Mouse (Mus musculus) spleen, embryonic (tissue): ENCODE measurements around the gene Elmo1.

Source experiments
- CTCF ChIA-PET: fragments of 350-600 bp; sonication (Branson Sonifier 250); formaldehyde crosslinking; loops from one replicate; lab custom pipeline; 2022; lab: Charles Lee

Gene Elmo1

GRCm38 (mm10) chr13:20120723-20121122, 30.3 kb downstream of the Elmo1 start:
- CTCF ChIA-PET = no interaction called here

GRCm38 (mm10) chr13:20121385-20122043, 31.1 kb downstream of the Elmo1 start:
- CTCF ChIA-PET = interaction anchor here (0.6 kb wide), 1 partner anchor 51 kb away, joined by 3 read pairs; no protein-coding TSS in a partner anchor

GRCm38 (mm10) chr13:20123975-20124374, 33.6 kb downstream of the Elmo1 start:
- CTCF ChIA-PET = no interaction called here

- CTCF ChIA-PET = no interaction called here
Measured at GRCm38 (mm10) chr13:20124965-20125364, 34.6 kb downstream of the Elmo1 start.

- CTCF ChIA-PET = no interaction called here
Measured at GRCm38 (mm10) chr13:20125845-20126244, 35.4 kb downstream of the Elmo1 start.

- CTCF ChIA-PET = no interaction called here
Measured at GRCm38 (mm10) chr13:20127553-20127952, 37.2 kb downstream of the Elmo1 start.

- CTCF ChIA-PET = no interaction called here
Measured at GRCm38 (mm10) chr13:20128097-20128496, 37.7 kb downstream of the Elmo1 start.

GRCm38 (mm10) chr13:20130731-20131130, 40.3 kb downstream of the Elmo1 start:
- CTCF ChIA-PET = no interaction called here

- CTCF ChIA-PET = no interaction called here
Measured at GRCm38 (mm10) chr13:20131322-20131997, 41.1 kb downstream of the Elmo1 start.

GRCm38 (mm10) chr13:20131998-20132371, 41.6 kb downstream of the Elmo1 start:
- CTCF ChIA-PET = no interaction called here

GRCm38 (mm10) chr13:20133602-20134394, 43.4 kb downstream of the Elmo1 start:
- CTCF ChIA-PET = no interaction called here

GRCm38 (mm10) chr13:20134395-20135225, 44.2 kb downstream of the Elmo1 start:
- CTCF ChIA-PET = no interaction called here

- CTCF ChIA-PET = interaction anchor here (0.6 kb wide), 1 partner anchor 64 kb away, joined by 3 read pairs; no protein-coding TSS in a partner anchor
Measured at GRCm38 (mm10) chr13:20136753-20137152, 46.4 kb downstream of the Elmo1 start.

- CTCF ChIA-PET = no interaction called here
Measured at GRCm38 (mm10) chr13:20138466-20138865, 48.1 kb downstream of the Elmo1 start.

- CTCF ChIA-PET = interaction anchor here (1.1 kb wide), 1 partner anchor 32 kb away, joined by 3 read pairs; no protein-coding TSS in a partner anchor
Measured at GRCm38 (mm10) chr13:20139060-20139459, 48.7 kb downstream of the Elmo1 start.

- CTCF ChIA-PET = interaction anchor here (1.1 kb wide), 1 partner anchor 33 kb away, joined by 3 read pairs; no protein-coding TSS in a partner anchor
Measured at GRCm38 (mm10) chr13:20139825-20140665, 49.6 kb downstream of the Elmo1 start.

- CTCF ChIA-PET = interaction anchor here (0.7 kb wide), 1 partner anchor 32 kb away, joined by 3 read pairs; no protein-coding TSS in a partner anchor
Measured at GRCm38 (mm10) chr13:20142637-20143036, 52.2 kb downstream of the Elmo1 start.

GRCm38 (mm10) chr13:20146848-20147247, 56.5 kb downstream of the Elmo1 start:
- CTCF ChIA-PET = no interaction called here

GRCm38 (mm10) chr13:20147736-20148135, 57.3 kb downstream of the Elmo1 start:
- CTCF ChIA-PET = no interaction called here

GRCm38 (mm10) chr13:20150130-20150835, 59.9 kb downstream of the Elmo1 start:
- CTCF ChIA-PET = no interaction called here
